Mouse (Mus musculus) layer of hippocampus, adult 8-10 months (tissue): ENCODE results near the gene Taar7a. TPM values are rescaled to one million over a fixed set of nuclear protein-coding genes. Genes with fewer than 3 reads are reported as not detected.

ENCODE experiments used
- DNase-seq, 2 experiments: peaks; one replicate each; pipeline ENCODE4 v3.0.0; 2022; ENCODE audit warnings: low spot score in 2 of 2
- total RNA-seq, 4 experiments: library from RNA; stranded (reverse); gene quantifications; 2 replicates each; pipeline ENCODE4 v1.2.4; 2022

Gene Taar7a
- not detected for total RNA-seq

GRCm38 (mm10) chr10:23993381-23993780 lies at the start of gene Taar7a:
TSS of gene Taar7a (minus strand) at chr10:23993481.
- DNase-seq, result no peak

DNA sequence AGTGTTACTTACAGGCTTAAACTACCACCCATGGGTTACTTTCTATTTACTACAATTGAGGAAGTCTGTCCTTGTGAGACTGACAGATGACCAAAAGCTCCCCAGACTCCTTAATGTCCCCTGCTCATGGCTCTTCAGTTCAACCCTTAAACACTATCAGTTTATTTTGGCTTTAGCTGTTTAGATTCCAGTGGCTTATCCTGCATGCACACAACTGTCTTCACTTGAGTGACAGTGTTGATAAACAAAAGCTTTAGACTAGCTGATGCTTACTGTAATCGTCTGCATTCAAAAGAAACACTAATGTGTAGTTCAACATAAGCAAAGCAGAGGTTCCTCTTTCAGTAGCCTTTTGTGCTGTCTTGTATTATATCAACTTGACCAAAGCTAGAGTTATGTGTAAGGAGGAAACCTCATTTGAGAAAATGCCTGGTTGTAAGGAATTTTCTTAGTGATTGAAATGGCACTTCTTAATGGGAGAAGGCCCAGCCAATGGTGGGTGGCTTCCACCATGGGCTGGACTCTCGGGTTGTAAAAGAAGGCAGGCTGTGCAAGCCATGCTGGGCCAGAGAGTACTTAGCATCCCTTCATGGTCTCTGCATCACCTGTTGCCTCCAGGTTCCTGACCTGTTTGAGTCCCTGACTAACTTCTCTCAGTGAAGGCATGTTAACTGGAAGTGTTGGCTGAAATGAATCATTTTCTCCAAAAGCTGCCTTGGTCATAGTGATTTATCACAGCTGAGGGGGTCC lies 47.0 kb upstream of the Taar7a start:
- DNase-seq, result no peak

DNA sequence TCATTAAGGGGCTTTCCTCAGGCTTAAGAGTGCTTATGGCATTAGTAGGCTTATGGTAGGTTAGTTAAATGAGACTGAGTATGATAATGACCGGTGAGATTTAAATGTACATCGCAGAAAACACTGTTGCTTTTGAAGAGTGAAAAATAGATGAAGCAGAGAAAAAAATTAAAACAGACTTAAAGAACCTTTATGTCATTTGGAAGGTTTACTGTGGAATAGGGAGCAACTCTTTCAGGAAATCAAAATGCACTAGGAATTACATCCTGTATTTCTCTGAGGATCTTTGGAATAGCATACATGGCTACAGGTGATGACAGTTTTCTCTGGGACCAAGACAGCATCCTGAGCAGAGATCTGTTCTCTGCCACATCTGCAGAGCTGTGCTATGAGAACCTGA lies 44.0 kb upstream of the Taar7a start, which contains the start of gene Taar7e:
TSS of gene Taar7e (plus strand) at position 301 of the 400 bp plus-strand sequence.
- DNase-seq, result no peak

GRCm38 (mm10) chr10:24031347-24031746 lies 38.1 kb upstream of the Taar7a start:
- no peak for DNase-seq

- DNase-seq, result no peak
Observed at GRCm38 (mm10) chr10:24026922-24027321, 33.6 kb upstream of the Taar7a start, which contains the start of gene Taar7d. TSS of gene Taar7d (plus strand) at chr10:24027222.

DNA sequence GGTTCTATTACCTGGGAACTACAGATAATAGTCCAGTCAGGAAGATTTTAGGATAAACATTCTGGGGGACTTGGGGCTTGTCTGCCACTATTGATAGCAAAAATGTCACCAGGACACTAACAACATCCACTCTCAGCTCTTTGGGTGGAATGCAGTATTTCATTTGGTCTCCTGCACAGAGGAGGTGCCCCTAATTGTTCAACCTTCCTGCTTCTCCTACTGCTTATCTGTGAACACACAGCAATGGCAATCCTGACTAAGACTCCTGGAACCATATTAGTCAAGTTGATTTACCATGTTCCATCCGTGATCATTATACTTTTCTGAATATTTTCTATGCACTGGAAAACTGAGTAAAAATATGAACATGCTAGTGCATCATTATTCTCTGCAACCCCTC lies 14.9 kb upstream of the Taar7a start:
- no peak for DNase-seq

DNA sequence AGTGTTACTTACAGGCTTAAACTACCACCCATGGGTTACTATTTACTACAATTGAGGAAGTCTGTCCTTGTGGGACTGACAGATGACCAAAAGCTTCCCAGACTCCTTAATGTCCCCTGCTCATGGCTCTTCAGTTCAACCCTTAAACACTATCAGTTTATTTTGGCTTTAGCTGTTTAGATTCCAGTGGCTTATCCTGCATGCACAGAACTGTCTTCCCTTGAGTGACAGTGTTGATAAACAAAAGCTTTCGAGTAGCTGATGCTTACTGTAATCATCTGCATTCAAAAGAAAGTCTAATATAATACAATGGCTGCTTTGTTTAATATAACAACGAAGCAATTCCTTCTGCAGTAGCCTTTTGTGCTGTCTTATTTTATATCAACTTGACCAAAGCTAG lies 13.8 kb upstream of the Taar7a start:
- no peak for DNase-seq

DNA sequence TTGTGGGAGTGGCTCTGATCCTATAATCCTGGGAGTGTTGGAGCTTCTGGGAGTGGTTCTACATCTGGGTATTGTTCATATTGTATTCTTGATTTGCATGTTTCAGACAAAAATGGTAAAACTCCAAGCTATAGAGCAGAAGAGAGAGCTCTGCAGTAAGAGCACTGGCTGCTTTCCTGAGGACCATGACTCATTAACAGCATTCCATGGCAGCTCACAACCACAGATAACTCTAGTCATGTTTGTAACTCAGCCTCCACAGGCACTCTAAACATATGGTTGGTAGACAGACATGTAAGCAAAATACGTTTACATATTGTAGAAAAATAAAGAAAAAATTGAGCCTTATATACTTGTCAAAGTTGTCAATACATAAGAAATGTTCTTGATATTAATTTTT lies 13.2 kb upstream of the Taar7a start:
- no peak for DNase-seq

- DNase-seq, result no peak
Observed at GRCm38 (mm10) chr10:23999639-24000038, 6.4 kb upstream of the Taar7a start, which contains the start of gene Taar7b. TSS of gene Taar7b (plus strand) at chr10:23999939.

- no peak for DNase-seq
Observed at GRCm38 (mm10) chr10:23986419-23986818, 6.9 kb downstream of the Taar7a start.

DNA sequence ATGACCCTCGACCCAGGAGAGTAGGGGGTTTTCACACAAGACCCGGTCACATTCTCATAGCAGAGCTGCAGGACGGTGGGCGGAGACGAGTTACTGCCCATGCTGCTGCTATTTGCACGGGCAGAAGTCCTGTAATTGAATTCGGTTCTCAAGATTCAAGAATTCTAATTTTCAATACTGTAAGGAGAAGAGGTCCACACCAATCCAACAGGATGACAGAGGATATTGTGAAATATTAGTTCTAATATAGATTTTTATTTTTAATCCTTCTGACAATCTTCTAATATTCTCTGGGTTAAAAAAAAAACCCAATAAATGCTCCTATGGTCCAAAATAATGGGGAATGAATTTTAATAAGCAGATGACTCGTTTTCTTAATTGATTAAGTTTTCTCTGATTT lies 7.7 kb downstream of the Taar7a start, which contains the start of gene Taar6:
TSS of gene Taar6 (minus strand) at position 101 of the 400 bp plus-strand sequence.
- no peak for DNase-seq

DNA sequence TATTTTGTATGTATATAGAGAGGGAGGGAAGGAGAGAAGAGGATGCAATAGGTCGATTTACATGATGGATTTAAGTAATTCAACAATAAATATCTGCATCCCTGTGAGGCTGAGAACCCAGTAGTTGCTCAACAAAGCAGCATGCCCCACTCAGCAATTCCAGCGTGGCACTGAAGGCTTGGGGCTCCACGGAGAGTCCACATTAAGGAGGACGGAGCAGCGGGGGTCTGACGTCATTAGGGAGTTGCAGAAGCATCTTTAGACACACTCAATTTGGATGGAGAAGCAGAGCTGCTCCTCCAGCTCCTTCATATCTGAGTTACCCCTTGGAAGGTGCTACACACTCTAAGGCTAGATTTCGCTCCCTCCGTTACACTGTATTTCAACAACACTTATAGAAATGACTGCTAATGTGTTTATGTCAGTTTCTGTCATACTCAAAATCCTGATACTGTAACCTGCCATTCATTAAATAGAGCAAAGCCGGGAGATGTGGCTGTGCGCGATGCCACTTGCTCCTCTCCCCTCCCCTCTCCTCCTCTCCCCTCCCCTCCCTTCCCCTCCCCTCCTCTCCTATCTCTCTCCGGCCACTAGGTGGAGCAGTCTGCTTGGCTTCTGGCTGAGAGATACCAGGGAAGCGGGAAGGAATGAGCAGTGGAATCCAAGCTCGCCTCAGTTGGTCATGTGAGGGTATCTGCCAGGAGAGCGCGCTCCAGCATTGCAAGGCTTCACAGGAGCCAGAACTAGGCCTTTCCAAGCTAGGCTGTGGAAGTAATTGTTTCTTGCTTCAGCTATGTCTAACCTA lies 14.2 kb downstream of the Taar7a start:
- DNase-seq, result peak; percentile 43 to 69

DNA sequence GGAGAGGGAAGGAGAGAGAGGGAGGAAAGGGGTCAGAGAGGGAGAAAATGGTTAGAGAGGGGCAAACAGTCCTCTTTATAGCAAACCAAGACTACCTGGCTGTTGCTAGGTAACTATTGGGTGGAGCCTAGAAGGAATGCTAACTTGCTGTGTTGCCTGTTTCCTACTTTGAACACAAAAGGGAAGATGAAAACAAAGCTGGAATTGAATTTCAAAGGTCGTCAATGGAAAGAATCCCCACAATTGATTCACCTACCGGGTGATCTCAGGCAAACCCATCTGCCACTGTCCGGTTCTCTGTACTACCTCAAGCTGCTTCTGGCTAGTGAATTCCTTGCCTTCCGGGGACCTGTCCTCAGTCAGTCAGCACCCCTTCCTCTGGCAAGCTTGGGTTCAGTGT lies 15.3 kb downstream of the Taar7a start:
- no peak for DNase-seq

GRCm38 (mm10) chr10:23971256-23971655 lies 22.0 kb downstream of the Taar7a start:
- DNase-seq, result no peak

- DNase-seq, result no peak
Observed at GRCm38 (mm10) chr10:23970656-23971165, 22.6 kb downstream of the Taar7a start, which contains the start of gene Taar5. TSS of gene Taar5 (plus strand) at chr10:23970706.

- no peak for DNase-seq
Observed at GRCm38 (mm10) chr10:23964921-23965610, 28.2 kb downstream of the Taar7a start.

DNA sequence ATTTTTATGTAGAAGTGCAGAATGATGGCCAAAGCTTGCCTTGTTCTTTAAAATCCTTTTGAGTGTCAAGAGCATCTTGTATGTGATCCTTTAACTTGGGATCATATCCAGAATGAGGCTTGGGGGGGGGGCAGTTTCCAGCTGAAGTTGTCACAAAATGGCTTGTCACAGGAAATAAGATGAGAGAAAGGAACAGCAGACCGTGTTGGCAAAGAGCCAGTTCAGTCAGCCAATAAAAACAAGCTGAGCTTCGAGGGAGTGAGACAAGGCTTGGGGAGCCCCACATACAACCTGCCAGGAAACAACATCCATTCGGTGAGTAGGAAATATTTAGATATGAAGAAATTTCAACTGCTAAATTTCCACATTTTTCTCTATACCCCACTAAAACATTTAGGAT lies 29.8 kb downstream of the Taar7a start:
- no peak for DNase-seq

DNA sequence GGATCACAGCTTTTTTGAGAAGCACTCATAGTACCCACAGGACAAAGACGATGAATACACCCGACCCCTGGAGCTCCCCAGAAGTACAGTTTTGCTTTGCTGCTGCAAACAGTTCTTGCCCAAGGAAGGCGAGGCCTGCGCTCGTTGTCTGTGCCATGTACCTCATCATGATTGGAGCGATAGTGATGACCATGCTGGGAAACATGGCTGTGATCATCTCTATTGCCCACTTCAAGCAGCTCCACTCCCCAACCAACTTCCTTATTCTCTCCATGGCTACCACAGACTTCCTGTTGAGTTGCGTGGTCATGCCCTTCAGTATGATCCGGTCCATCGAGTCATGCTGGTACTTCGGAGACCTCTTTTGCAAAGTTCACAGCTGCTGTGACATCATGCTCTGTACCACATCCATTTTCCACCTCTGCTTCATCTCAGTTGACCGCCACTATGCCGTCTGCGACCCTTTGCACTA lies 32.8 kb downstream of the Taar7a start, which contains the start of gene Taar4:
TSS of gene Taar4 (plus strand) at position 51 of the 472 bp plus-strand sequence.
- DNase-seq, result no peak

- DNase-seq, result no peak
Observed at GRCm38 (mm10) chr10:23959071-23959470, 34.2 kb downstream of the Taar7a start.

- no peak for DNase-seq
Observed at GRCm38 (mm10) chr10:23951714-23952113, 41.6 kb downstream of the Taar7a start.

DNA sequence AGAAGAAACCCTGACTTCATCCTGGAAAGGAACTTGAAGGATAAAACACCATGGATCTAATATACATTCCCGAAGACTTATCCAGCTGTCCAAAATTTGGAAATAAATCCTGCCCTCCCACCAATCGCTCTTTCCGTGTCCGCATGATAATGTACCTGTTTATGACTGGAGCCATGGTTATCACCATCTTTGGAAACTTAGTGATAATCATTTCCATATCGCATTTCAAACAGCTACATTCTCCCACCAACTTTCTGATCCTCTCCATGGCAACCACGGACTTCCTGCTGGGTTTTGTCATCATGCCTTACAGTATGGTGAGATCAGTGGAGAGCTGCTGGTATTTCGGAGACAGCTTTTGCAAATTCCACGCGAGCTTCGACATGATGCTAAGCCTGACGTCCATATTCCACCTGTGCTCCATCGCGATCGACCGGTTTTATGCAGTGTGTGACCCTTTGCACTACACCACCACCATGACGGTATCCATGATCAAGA lies 43.7 kb downstream of the Taar7a start, which contains the start of gene Taar3:
TSS of gene Taar3 (plus strand) at position 51 of the 498 bp plus-strand sequence.
- no peak for DNase-seq
